Mouse (Mus musculus) kidney, adult 2 months (tissue): Measurements from ENCODE around the gene Smyd3. TPM values are rescaled to one million over a fixed set of nuclear protein-coding genes. Genes with fewer than 3 reads are reported as not detected.

Experiments used
- DNase-seq: peaks from one replicate; pipeline ENCODE4 v3.0.0; 2021
- H3K27ac ChIP-seq: fragments of 200-500 bp; 2 replicates; pipeline ENCODE4 v1.5.1; 2012; ENCODE audit warnings: low read depth, low read length, control low read depth, inconsistent platforms; ENCODE audit not compliant: insufficient read depth
- H3K27me3 ChIP-seq: fragments of 200-500 bp; replicated peaks from 2 replicates; pipeline ENCODE4 v1.6.1; 2012; ENCODE audit warnings: mild to moderate bottlenecking, moderate library complexity, low read length, inconsistent platforms; ENCODE audit not compliant: control insufficient read depth, insufficient read depth
- H3K36me3 ChIP-seq: fragments of 200-500 bp; 2 replicates; pipeline ENCODE4 v1.6.1; 2012; ENCODE audit warnings: mild to moderate bottlenecking, moderate library complexity, low read length, inconsistent platforms; ENCODE audit not compliant: control insufficient read depth, insufficient read depth
- H3K4me1 ChIP-seq: fragments of 200-500 bp; 2 replicates; pipeline ENCODE4 v1.6.1; 2011; ENCODE audit warnings: low read length; ENCODE audit not compliant: control insufficient read depth, insufficient read depth
- H3K4me3 ChIP-seq: fragments of 200-500 bp; 2 replicates; pipeline ENCODE4 v1.5.1; 2011; ENCODE audit warnings: mild to moderate bottlenecking, low read depth, low read length, control low read depth; ENCODE audit not compliant: insufficient read depth
- CTCF ChIP-seq: fragments of 200-500 bp; conservative IDR thresholded peaks from 2 replicates; pipeline ENCODE4 v1.5.1; 2011; ENCODE audit warnings: low read depth, mild to moderate bottlenecking, control low read depth, low read length, moderate library complexity, mixed read lengths; ENCODE audit not compliant: insufficient read depth, insufficient read length
- POLR2A ChIP-seq: fragments of 200-500 bp; IDR thresholded peaks from one replicate; pipeline ENCODE4 v1.6.1; 2011; ENCODE audit warnings: low read depth, low read length, control low read depth
- WGBS: fragments of 180-500 bp; shearing (Covaris S2); methylation state at CpG from one replicate; pipeline ENCODE4 v1.1.7; 2018; 5-methylcytosine and 5-hydroxymethylcytosine counted together
- polyA plus RNA-seq: library from polyadenylated mRNA; depleted of rRNA; stranded (reverse); fragments of >200 nt; gene quantifications from 2 replicates; pipeline ENCODE4 v1.2.3, GENCODE M21; 2012

The Smyd3 gene
- polyA plus RNA-seq, 1 experiment, result 5.2 TPM

- Histone ChIP-seq H3K27ac (no peak overlapping the region), H3K4me1 (no peaks in the 10 kb centered on the region), H3K36me3 (no peaks in the 10 kb centered on the region), H3K27me3 (no peaks in the 10 kb centered on the region), H3K4me3 (no peak overlapping the region)
- peak; percentile 7 for DNase-seq
- no peak for TF ChIP-seq CTCF
- TF ChIP-seq POLR2A, result no peak
- WGBS, result 67% methylated on average over 8 of the region's 8 CpGs
Measured at GRCm38 (mm10) chr1:179243554-179243953, 274.3 kb downstream of the Smyd3 start.

GRCm38 (mm10) chr1:179240663-179241279 is 277.1 kb downstream of the Smyd3 start:
- TF ChIP-seq POLR2A (no peak), CTCF (no peak)
- Histone ChIP-seq H3K27ac (no peak overlapping the region), H3K27me3 (no peaks in the 10 kb centered on the region), H3K36me3 (no peaks in the 10 kb centered on the region), H3K4me3 (no peak overlapping the region), H3K4me1 (peaks cover 3% of the 10 kb centered on the region; the same call in 1 of the 2 replicates)
- no peak for DNase-seq
- WGBS, result 88% methylated on average over 6 of the region's 6 CpGs

- peaks cover 3% of the 10 kb centered on the region; the same call in 1 of the 2 replicates for H3K4me1 ChIP-seq
- no peaks in the 10 kb centered on the region for H3K27me3 ChIP-seq
- H3K36me3 ChIP-seq, result no peaks in the 10 kb centered on the region
- H3K4me3 ChIP-seq, result no peak overlapping the region
- no peak overlapping the region for H3K27ac ChIP-seq
- 88% methylated on average over 2 of the region's 2 CpGs for WGBS
- no peak for DNase-seq
- TF ChIP-seq POLR2A (no peak), CTCF (no peak)
Measured at GRCm38 (mm10) chr1:179238639-179239038, 279.2 kb downstream of the Smyd3 start.

- no peak for DNase-seq
- WGBS, result 64% methylated on average over 7 of the region's 7 CpGs
Measured at GRCm38 (mm10) chr1:179237989-179238388, 279.9 kb downstream of the Smyd3 start.

GRCm38 (mm10) chr1:179236217-179236840 is 281.5 kb downstream of the Smyd3 start:
- 45% methylated on average over 8 of the region's 8 CpGs for WGBS
- no peak for TF ChIP-seq CTCF
- TF ChIP-seq POLR2A, result no peak
- no peak for DNase-seq
- Histone ChIP-seq H3K36me3 (no peaks in the 10 kb centered on the region), H3K4me1 (peaks cover 3% of the 10 kb centered on the region; the same call in 1 of the 2 replicates), H3K27ac (no peak overlapping the region), H3K27me3 (no peaks in the 10 kb centered on the region), H3K4me3 (no peak overlapping the region)

More at GRCm38 (mm10) chr1:179237989-179238388, 279.9 kb downstream of the Smyd3 start:
- TF ChIP-seq CTCF (0 out of 2 replicates have a peak, but pooled peaks have one; percentile 25), POLR2A (no peak)
- H3K4me1 ChIP-seq, result peaks cover 3% of the 10 kb centered on the region; the same call in 1 of the 2 replicates
- H3K27ac ChIP-seq, result no peak overlapping the region
- no peak overlapping the region for H3K4me3 ChIP-seq
- no peaks in the 10 kb centered on the region for H3K27me3 ChIP-seq
- no peaks in the 10 kb centered on the region for H3K36me3 ChIP-seq

GRCm38 (mm10) chr1:179231777-179232661 is 285.8 kb downstream of the Smyd3 start:
- Histone ChIP-seq H3K27me3 (no peaks in the 10 kb centered on the region), H3K4me1 (peaks cover 3% of the 10 kb centered on the region; the same call in 1 of the 2 replicates), H3K36me3 (no peaks in the 10 kb centered on the region), H3K4me3 (no peak overlapping the region), H3K27ac (no peak overlapping the region)
- DNase-seq, result peak; percentile 74
- 38% methylated on average over 13 of the region's 13 CpGs for WGBS
- no peak for TF ChIP-seq POLR2A
- TF ChIP-seq CTCF, result peak; percentile 76

GRCm38 (mm10) chr1:179229515-179229914 is 288.3 kb downstream of the Smyd3 start:
- H3K27ac ChIP-seq, result no peak overlapping the region
- TF ChIP-seq CTCF (no peak), POLR2A (no peak)
- no peak overlapping the region for H3K4me3 ChIP-seq
- no peaks in the 10 kb centered on the region for H3K27me3 ChIP-seq
- H3K36me3 ChIP-seq, result no peaks in the 10 kb centered on the region
- DNase-seq, result no peak
- H3K4me1 ChIP-seq, result no peaks in the 10 kb centered on the region
- WGBS, result 74% methylated on average over 3 of the region's 3 CpGs
